Mouse (Mus musculus): Measurements from ENCODE around the gene Pced1b.

DNA sequence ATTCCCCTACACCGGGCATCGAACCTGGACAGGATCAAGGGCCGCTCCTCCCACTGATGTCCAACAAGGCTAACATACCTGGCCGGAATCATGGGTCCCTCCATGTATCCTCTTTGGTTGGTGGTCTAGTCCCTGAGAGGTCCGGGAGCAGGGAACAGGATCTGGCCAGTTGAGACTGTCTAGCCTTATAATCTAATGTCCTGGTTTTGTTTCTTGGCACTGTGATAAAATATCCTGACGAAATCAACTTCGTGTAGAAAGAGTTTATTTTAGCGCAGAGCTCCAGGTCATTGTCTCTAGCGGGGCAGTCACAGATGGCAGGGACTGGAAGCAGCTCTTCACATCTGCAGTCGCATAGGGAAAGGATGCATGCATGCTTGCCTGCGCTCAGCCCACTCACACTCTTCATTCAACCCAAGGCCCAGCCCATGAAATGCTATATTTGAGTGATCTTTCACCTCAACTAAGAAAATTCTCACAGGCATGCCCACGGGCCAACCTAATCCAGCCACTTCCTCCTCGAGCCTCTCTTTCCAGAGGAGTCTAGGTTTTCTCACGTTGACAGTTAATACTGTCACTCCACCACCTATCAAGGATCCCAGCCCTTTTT lies 19.4 kb downstream of the Pced1b start:
- TF ChIP-seq USF1 (IDR thresholded peaks at IDR 0.05; ENCODE audit: low read depth, low read length) (no peak), POLR2A (IDR thresholded peaks at IDR 0.05; ENCODE audit: control insufficient read depth in 1 of 2, insufficient read depth in 1 of 2, low read depth in 1 of 2, low read length in 2 of 2, poor library complexity in 1 of 2) (no peak), MAFK (IDR thresholded peaks at IDR 0.05; ENCODE audit: borderline replicate concordance, low read depth, low read length) (no peak), ETS1 (IDR thresholded peaks at IDR 0.05; ENCODE audit: low read depth, low read length) (no peak), MYC (IDR thresholded peaks at IDR 0.05; ENCODE audit: low read depth, low read length) (no peak), CTCF (IDR thresholded peaks at IDR 0.05 in 2 of 3, conservative IDR thresholded peaks at IDR 0.05 in 1 of 3; ENCODE audit: control insufficient read depth in 1 of 3, insufficient read depth in 1 of 3, low read depth in 2 of 3, low read length in 3 of 3, poor library complexity in 1 of 3, severe bottlenecking in 1 of 3) (no peak), TBP (IDR thresholded peaks at IDR 0.05; ENCODE audit: low read depth, low read length) (no peak), MAX (IDR thresholded peaks at IDR 0.05; ENCODE audit: low read length) (no peak), EP300 (IDR thresholded peaks at IDR 0.05; ENCODE audit: low read depth in 1 of 2, low read length in 2 of 2) (no peak), GATA1 (IDR thresholded peaks at IDR 0.05; ENCODE audit: low read depth, low read length) (no peak), RAD21 (IDR thresholded peaks at IDR 0.05; ENCODE audit: low read depth, low read length) (no peak)
